Mouse (Mus musculus) MEL (cell line): Measurements from ENCODE around the gene Gzmm. TPM values are rescaled to one million over a fixed set of nuclear protein-coding genes. Genes with fewer than 3 reads are reported as not detected.

Experiments used
- DNase-seq: peaks from one replicate; pipeline ENCODE4 v3.0.0; 2011; ENCODE audit warnings: low read depth, low spot score
- H3K27ac ChIP-seq: 2 replicates; pipeline ENCODE4 v1.5.1; 2012; ENCODE audit warnings: low read depth, mild to moderate bottlenecking, control low read depth, low read length, moderate library complexity; ENCODE audit not compliant: control insufficient read depth
- H3K27me3 ChIP-seq, 2 experiments: fragments of 150-350 bp in 1 of 2; sonication (generic) in 1 of 2; 2 replicates each; pipeline ENCODE4 v1.6.1; 2012; ENCODE audit warnings: low read length in 2 of 2, mild to moderate bottlenecking in 2 of 2, improper control_type of control experiment in 1 of 2, moderate library complexity in 1 of 2; ENCODE audit not compliant: insufficient read depth in 2 of 2, control insufficient read depth in 1 of 2
- H3K36me3 ChIP-seq, 2 experiments: 2 replicates each; pipeline ENCODE4 v1.6.1; 2012 to 2014; ENCODE audit warnings: low read length in 2 of 2, improper control_type of control experiment in 1 of 2, inconsistent platforms in 1 of 2, mild to moderate bottlenecking in 1 of 2; ENCODE audit not compliant: insufficient read depth in 2 of 2, control insufficient read depth in 1 of 2
- H3K4me1 ChIP-seq, 2 experiments: fragments of 150-350 bp in 1 of 2; sonication (generic) in 1 of 2; 2 replicates each; pipeline ENCODE4 v1.6.1; 2012; ENCODE audit warnings: low read length in 2 of 2, improper control_type of control experiment in 1 of 2, mild to moderate bottlenecking in 1 of 2; ENCODE audit not compliant: insufficient read depth in 2 of 2, control insufficient read depth in 1 of 2
- H3K4me3 ChIP-seq, 2 experiments: fragments of 150-350 bp in 1 of 2; sonication (generic) in 1 of 2; 2 replicates each; pipeline ENCODE4 v1.5.1; 2012; ENCODE audit warnings: low read depth in 2 of 2, low read length in 2 of 2, mild to moderate bottlenecking in 2 of 2, moderate library complexity in 2 of 2, control low read depth in 1 of 2, improper control_type of control experiment in 1 of 2; ENCODE audit not compliant: control insufficient read depth in 1 of 2, insufficient read depth in 1 of 2
- H3K79me2 ChIP-seq: 2 replicates; pipeline ENCODE4 v1.6.1; 2012; ENCODE audit warnings: mild to moderate bottlenecking, low read length, moderate library complexity; ENCODE audit not compliant: control insufficient read depth, poor library complexity, insufficient read depth
- H3K9ac ChIP-seq: 2 replicates; pipeline ENCODE4 v1.6.1; 2012; ENCODE audit warnings: low read depth, mild to moderate bottlenecking, control low read depth, low read length, moderate library complexity; ENCODE audit not compliant: control insufficient read depth, poor library complexity, severe bottlenecking
- H3K9me3 ChIP-seq: fragments of 150-350 bp; sonication (generic); replicated peaks from 2 replicates; pipeline ENCODE4 v1.6.1; 2012; ENCODE audit warnings: mild to moderate bottlenecking, low read length, improper control_type of control experiment, moderate library complexity; ENCODE audit not compliant: insufficient read depth
- BHLHE40 ChIP-seq: IDR thresholded peaks from 2 replicates; pipeline ENCODE4 v1.6.1; 2012; ENCODE audit warnings: low read depth, mild to moderate bottlenecking, inconsistent platforms, low read length, improper control_type of control experiment, borderline replicate concordance
- CHD2 ChIP-seq: IDR thresholded peaks from 2 replicates; pipeline ENCODE4 v1.6.1; 2011; ENCODE audit warnings: low read length, improper control_type of control experiment
- CTCF ChIP-seq, 3 experiments: IDR thresholded peaks in 2 of 3; conservative IDR thresholded peaks in 1 of 3; 2 replicates each; pipeline ENCODE4 v1.5.1; 2011 to 2012; ENCODE audit warnings: low read length in 3 of 3, low read depth in 2 of 3, mild to moderate bottlenecking in 2 of 3, improper control_type of control experiment in 1 of 3, inconsistent platforms in 1 of 3, mixed read lengths in 1 of 3, moderate library complexity in 1 of 3; ENCODE audit not compliant: control insufficient read depth in 1 of 3, insufficient read depth in 1 of 3, poor library complexity in 1 of 3, severe bottlenecking in 1 of 3
- E2F4 ChIP-seq: IDR thresholded peaks from 2 replicates; pipeline ENCODE4 v1.6.1; 2011; ENCODE audit warnings: low read depth, low read length, improper control_type of control experiment, borderline replicate concordance
- ELF1 ChIP-seq: IDR thresholded peaks from 2 replicates; pipeline ENCODE4 v1.6.1; 2014; ENCODE audit warnings: low read depth, mild to moderate bottlenecking, inconsistent platforms, low read length, improper control_type of control experiment, moderate library complexity
- EP300 ChIP-seq, 2 experiments: IDR thresholded peaks; 2 replicates each; pipeline ENCODE4 v1.6.1; 2011; ENCODE audit warnings: improper control_type of control experiment in 2 of 2, low read length in 2 of 2, low read depth in 1 of 2, mild to moderate bottlenecking in 1 of 2
- ETS1 ChIP-seq: IDR thresholded peaks from 2 replicates; pipeline ENCODE4 v1.6.1; 2012; ENCODE audit warnings: low read depth, mild to moderate bottlenecking, inconsistent platforms, low read length, improper control_type of control experiment, moderate library complexity
- GATA1 ChIP-seq: IDR thresholded peaks from 2 replicates; pipeline ENCODE4 v1.6.1; 2011; ENCODE audit warnings: low read depth, low read length, improper control_type of control experiment
- HCFC1 ChIP-seq: IDR thresholded peaks from 2 replicates; pipeline ENCODE4 v1.6.1; 2012; ENCODE audit warnings: low read depth, mild to moderate bottlenecking, inconsistent platforms, low read length, improper control_type of control experiment, moderate library complexity
- KAT2A ChIP-seq: conservative IDR thresholded peaks from 2 replicates; pipeline ENCODE4 v1.6.1; 2012; ENCODE audit warnings: low read depth, low read length, improper control_type of control experiment, inconsistent platforms
- MAX ChIP-seq: IDR thresholded peaks from 2 replicates; pipeline ENCODE4 v1.6.1; 2011; ENCODE audit warnings: low read length, improper control_type of control experiment
- MAZ ChIP-seq: IDR thresholded peaks from 2 replicates; pipeline ENCODE4 v1.6.1; 2012; ENCODE audit warnings: low read depth, mild to moderate bottlenecking, inconsistent platforms, low read length, improper control_type of control experiment
- MEF2A ChIP-seq: IDR thresholded peaks from 2 replicates; pipeline ENCODE4 v1.6.1; 2014; ENCODE audit warnings: low read depth, mild to moderate bottlenecking, inconsistent platforms, low read length, improper control_type of control experiment; ENCODE audit not compliant: poor library complexity, insufficient replicate concordance, severe bottlenecking; ENCODE audit errors: extremely low read depth
- MXI1 ChIP-seq: IDR thresholded peaks from 2 replicates; pipeline ENCODE4 v1.6.1; 2011; ENCODE audit warnings: mild to moderate bottlenecking, low read depth, low read length, improper control_type of control experiment
- MYB ChIP-seq: IDR thresholded peaks from 2 replicates; pipeline ENCODE4 v1.6.1; 2011; ENCODE audit warnings: mild to moderate bottlenecking, low read depth, low read length, improper control_type of control experiment
- MYC ChIP-seq: IDR thresholded peaks from 2 replicates; pipeline ENCODE4 v1.6.1; 2011; ENCODE audit warnings: low read depth, mild to moderate bottlenecking, low read length, improper control_type of control experiment, moderate library complexity
- NELFE ChIP-seq: IDR thresholded peaks from 2 replicates; pipeline ENCODE4 v1.6.1; 2011; ENCODE audit warnings: low read depth, low read length, improper control_type of control experiment
- POLR2A ChIP-seq, 2 experiments: IDR thresholded peaks; 2 replicates each; pipeline ENCODE4 v1.6.1; 2011 to 2012; ENCODE audit warnings: low read length in 2 of 2, mild to moderate bottlenecking in 2 of 2, control low read depth in 1 of 2, improper control_type of control experiment in 1 of 2, low read depth in 1 of 2, moderate library complexity in 1 of 2; ENCODE audit not compliant: control insufficient read depth in 1 of 2, insufficient read depth in 1 of 2, poor library complexity in 1 of 2
- POLR2AphosphoS2 ChIP-seq: IDR thresholded peaks from 2 replicates; pipeline ENCODE4 v1.6.1; 2011; ENCODE audit warnings: low read length, improper control_type of control experiment
- POLR2AphosphoS5 ChIP-seq: IDR thresholded peaks from 2 replicates; pipeline ENCODE4 v1.6.1; 2012; ENCODE audit warnings: low read depth, borderline replicate concordance, mild to moderate bottlenecking, inconsistent platforms, low read length, moderate library complexity, mixed read lengths
- RAD21 ChIP-seq: IDR thresholded peaks from 2 replicates; pipeline ENCODE4 v1.6.1; 2011; ENCODE audit warnings: mild to moderate bottlenecking, low read depth, low read length, improper control_type of control experiment
- RCOR1 ChIP-seq: IDR thresholded peaks from 2 replicates; pipeline ENCODE4 v1.6.1; 2012; ENCODE audit warnings: low read depth, mild to moderate bottlenecking, inconsistent platforms, low read length, improper control_type of control experiment
- SIN3A ChIP-seq: IDR thresholded peaks from 2 replicates; pipeline ENCODE4 v1.6.1; 2012; ENCODE audit warnings: low read length, improper control_type of control experiment, inconsistent platforms
- SMC3 ChIP-seq: IDR thresholded peaks from 2 replicates; pipeline ENCODE4 v1.6.1; 2011; ENCODE audit warnings: low read depth, low read length, improper control_type of control experiment
- TBP ChIP-seq: IDR thresholded peaks from 2 replicates; pipeline ENCODE4 v1.8.0; 2011; ENCODE audit warnings: low read depth, low read length, improper control_type of control experiment
- TCF12 ChIP-seq: IDR thresholded peaks from 2 replicates; pipeline ENCODE4 v1.6.1; 2014; ENCODE audit warnings: low read depth, mild to moderate bottlenecking, inconsistent platforms, low read length, improper control_type of control experiment, moderate library complexity
- ZC3H11A ChIP-seq: IDR thresholded peaks from 2 replicates; pipeline ENCODE4 v1.6.1; 2012; ENCODE audit warnings: low read depth, mild to moderate bottlenecking, inconsistent platforms, low read length, improper control_type of control experiment
- ZMIZ1 ChIP-seq: IDR thresholded peaks from 2 replicates; pipeline ENCODE4 v1.6.1; 2012; ENCODE audit warnings: low read depth, mild to moderate bottlenecking, inconsistent platforms, low read length, improper control_type of control experiment, moderate library complexity
- polyA plus RNA-seq, 2 experiments: library from polyadenylated mRNA; stranded (reverse) in 1 of 2; unstranded in 1 of 2; fragments of >175 nt in 1 of 2; fragments of >200 nt in 1 of 2; gene quantifications; 2 replicates each; pipeline versions ENCODE4 v1.2.1 to v1.2.4; 2012; ENCODE audit warnings: low replicate concordance in 2 of 2, low read depth in 1 of 2; ENCODE audit not compliant: insufficient read length in 2 of 2, insufficient read depth in 1 of 2, missing spikeins in 1 of 2
- total RNA-seq: library from RNA; depleted of rRNA; stranded (reverse); fragments of 300-350 nt; gene quantifications from 2 replicates; pipeline ENCODE4 v1.2.3, GENCODE M21; 2012

The Gzmm gene
- total and polyA plus RNA-seq, 3 experiments, result 2.3 to 2.5 TPM; not detected in 1

- peaks cover 11% of the 10 kb centered on the region for H3K79me2 ChIP-seq
- H3K9me3 ChIP-seq, result no peaks in the 10 kb centered on the region
- no peaks in the 10 kb centered on the region for H3K27me3 ChIP-seq
- peaks cover 0 to 4% of the 10 kb centered on the region in 2 experiments; a peak in 1 of 4 replicates for H3K36me3 ChIP-seq
- H3K27ac ChIP-seq, result no peak overlapping the region
- no peak for DNase-seq
- H3K4me3 ChIP-seq, result no peak overlapping the region
- TF ChIP-seq HCFC1, result no peak
- no peak for TF ChIP-seq MYB
- TF ChIP-seq MEF2A, result no peak
- TF ChIP-seq E2F4, result no peak
- no peak for TF ChIP-seq MXI1
- no peak for TF ChIP-seq ZC3H11A
- TF ChIP-seq ETS1, result no peak
- no peak for TF ChIP-seq CTCF (IDR thresholded peaks at IDR 0.05 in 2 of 3, conservative IDR thresholded peaks at IDR 0.05 in 1 of 3; ENCODE audit: control insufficient read depth in 1 of 3, insufficient read depth in 1 of 3, low read depth in 2 of 3, low read length in 3 of 3, poor library complexity in 1 of 3, severe bottlenecking in 1 of 3)
- no peak for TF ChIP-seq MAX
- H3K4me1 ChIP-seq, result peaks cover 0 to 9% of the 10 kb centered on the region in 2 experiments; a peak in 3 of 4 replicates
- H3K9ac ChIP-seq, result no peak overlapping the region
These were observed 20.7 kb upstream of the Gzmm start for GRCm38 (mm10) chr10:79668076-79668475.

- H3K36me3 ChIP-seq, result peaks cover 0 to 4% of the 10 kb centered on the region in 2 experiments; a peak in 1 of 4 replicates
- H3K79me2 ChIP-seq, result peaks cover 11% of the 10 kb centered on the region
- no peaks in the 10 kb centered on the region for H3K9me3 ChIP-seq
- H3K4me3 ChIP-seq, result peak within 1 kb of the TSS; percentile 60 to 88
- no peaks in the 10 kb centered on the region for H3K27me3 ChIP-seq
- peak within 1 kb of the TSS; percentile 85 for H3K9ac ChIP-seq
- peaks cover 0 to 9% of the 10 kb centered on the region in 2 experiments; a peak in 3 of 4 replicates for H3K4me1 ChIP-seq
- peak within 1 kb of the TSS; percentile 62 for H3K27ac ChIP-seq
- peak; percentile 96 for DNase-seq
- TF ChIP-seq RCOR1 (peak; percentile 95), MXI1 (0 out of 2 replicates have a peak, but pooled peaks have one; percentile 33), GATA1 (peak; percentile 62), ZMIZ1 (no peak), KAT2A (peak; percentile 90), E2F4 (peak; percentile 61; the same call in 1 of the 2 replicates), MYB (no peak), MAX (peak; percentile 11; the same call in 1 of the 2 replicates), POLR2A (IDR thresholded peaks at IDR 0.05; ENCODE audit: control insufficient read depth in 1 of 2, insufficient read depth in 1 of 2, low read depth in 1 of 2, low read length in 2 of 2, poor library complexity in 1 of 2) (0 out of 4 replicates have a peak, but pooled peaks of 1 of the 2 experiments have one; percentile 49), POLR2AphosphoS5 (no peak), TBP (no peak), BHLHE40 (0 out of 2 replicates have a peak, but pooled peaks have one; percentile 2), ELF1 (peak; percentile 70), CHD2 (no peak; the same call in 1 of the 2 replicates), MEF2A (no peak), SIN3A (peak; percentile 50), SMC3 (peak; percentile 59), CTCF (IDR thresholded peaks at IDR 0.05 in 2 of 3, conservative IDR thresholded peaks at IDR 0.05 in 1 of 3; ENCODE audit: control insufficient read depth in 1 of 3, insufficient read depth in 1 of 3, low read depth in 2 of 3, low read length in 3 of 3, poor library complexity in 1 of 3, severe bottlenecking in 1 of 3) (peak; percentile 58 to 86 (median 85)), ZC3H11A (peak; percentile 41), EP300 (IDR thresholded peaks at IDR 0.05; ENCODE audit: low read depth in 1 of 2, low read length in 2 of 2) (no peak; a peak in 2 of 4 replicates), MYC (no peak), NELFE (peak; percentile 49; the same call in 1 of the 2 replicates), RAD21 (peak; percentile 66), HCFC1 (peak; percentile 88), POLR2AphosphoS2 (0 out of 2 replicates have a peak, but pooled peaks have one; percentile 45), MAZ (peak; percentile 81; the same call in 1 of the 2 replicates), TCF12 (peak; percentile 56; the same call in 1 of the 2 replicates)
These were observed 19.8 kb upstream of the Gzmm start, which contains the start of gene Tpgs1 for GRCm38 (mm10) chr10:79668771-79669575. Tpgs1 (plus strand) TSS chr10:79669369.
